Mouse (Mus musculus): ENCODE measurements around the gene Bhlha15. TPM values are rescaled to one million over a fixed set of nuclear protein-coding genes. Genes with fewer than 3 reads are reported as not detected.

The Bhlha15 gene
- total and polyA plus RNA-seq, 3 experiments: 0.44 to 3.5 (median 1.4) TPM

DNA sequence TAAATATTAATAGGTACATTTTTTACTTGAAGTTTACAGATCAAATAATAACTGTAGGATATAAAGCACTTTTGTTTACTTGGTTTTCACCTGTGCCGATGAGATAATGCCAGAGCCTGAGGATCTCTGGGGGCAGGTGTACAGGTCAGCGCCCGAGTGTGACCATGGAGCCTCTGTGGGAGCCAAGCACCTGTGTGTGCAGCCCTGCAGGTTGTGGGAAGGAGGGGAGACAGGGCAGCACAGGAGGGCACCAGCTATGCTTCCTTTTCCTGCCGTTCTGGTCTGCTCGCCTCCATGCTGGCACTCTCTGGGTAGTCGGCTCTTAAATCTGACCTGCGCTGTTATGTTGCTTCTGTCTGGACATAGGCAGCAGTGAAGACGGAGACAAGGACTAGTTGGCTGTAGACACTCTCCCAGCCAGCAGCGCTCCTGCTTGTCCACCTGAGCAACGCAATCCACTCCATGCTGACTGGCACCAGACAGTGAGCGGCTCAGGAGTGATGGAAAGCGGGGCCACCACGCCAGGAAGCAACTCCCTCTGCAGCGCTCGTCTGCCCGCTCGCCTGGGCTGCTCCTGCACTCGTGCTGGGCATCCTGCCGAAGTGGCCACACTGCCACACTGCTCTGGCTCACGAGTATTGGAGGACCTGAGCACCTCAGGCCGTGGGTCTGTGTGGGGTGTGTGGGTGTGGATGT lies 5.6 kb upstream of the Bhlha15 start:
- Histone ChIP-seq H3K4me1 (ENCODE audit: insufficient read depth, low read depth, low read length) (peaks cover 49% of the 10 kb centered on the region), H3K9me3 (replicated peaks) (no peaks in the 10 kb centered on the region), H3K4me3 (ENCODE audit: low read depth, low read length) (peak overlapping the region; percentile 33; the same call in 1 of the 2 replicates), H3K36me3 (replicated peaks) (peaks cover 76% of the 10 kb centered on the region), H3K27me3 (ENCODE audit: insufficient read depth, low read length) (no peaks in the 10 kb centered on the region)
- ATAC-seq (ENCODE audit: extremely low read depth, insufficient number of reproducible peaks, low FRiP score, poor library complexity, severe bottlenecking): no peak
- DNase-seq (ENCODE audit: low spot score): no peak
- no peak for TF ChIP-seq TAL1 (conservative IDR thresholded peaks at IDR 0.05; ENCODE audit: low read depth, low read length)
- TF ChIP-seq CTCF (IDR thresholded peaks at IDR 0.05; ENCODE audit: low read depth, low read length): no peak
- no peak for TF ChIP-seq GATA1 (IDR thresholded peaks at IDR 0.05; ENCODE audit: borderline replicate concordance, low read length)
- TF ChIP-seq POLR2AphosphoS5 (IDR thresholded peaks at IDR 0.05; ENCODE audit: insufficient replicate concordance, low read depth, low read length): no peak
- TF ChIP-seq GATA2 (IDR thresholded peaks at IDR 0.05; ENCODE audit: borderline replicate concordance, low read depth, low read length): no peak

DNA sequence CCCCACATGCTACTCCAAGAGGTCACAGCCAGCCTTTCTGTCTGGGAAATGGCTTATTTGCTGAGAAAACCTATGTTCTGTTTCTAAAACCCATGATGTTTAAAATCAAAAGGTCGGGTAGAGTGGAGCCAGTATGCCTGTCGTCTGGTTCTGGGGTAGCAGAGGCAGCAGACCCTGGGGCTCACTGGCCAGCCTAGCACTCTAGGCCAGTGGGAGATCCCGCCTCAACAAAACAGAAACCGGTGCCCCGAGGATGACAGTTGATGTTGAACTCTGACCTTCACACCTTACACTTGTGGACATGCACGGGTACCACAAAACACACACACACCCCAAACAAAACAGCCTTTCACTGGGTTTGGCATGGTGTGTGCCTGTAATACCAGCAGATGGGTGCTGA lies 1.7 kb upstream of the Bhlha15 start:
- ATAC-seq (ENCODE audit: extremely low read depth, insufficient number of reproducible peaks, low FRiP score, poor library complexity, severe bottlenecking) (no peak), DNase-seq (ENCODE audit: low spot score) (no peak)
- Histone ChIP-seq H3K9me3 (replicated peaks) (no peaks in the 10 kb centered on the region), H3K36me3 (replicated peaks) (peaks cover 79% of the 10 kb centered on the region), H3K4me3 (ENCODE audit: low read depth, low read length) (no peak overlapping the region), H3K4me1 (ENCODE audit: insufficient read depth, low read depth, low read length) (peaks cover 48% of the 10 kb centered on the region), H3K27me3 (ENCODE audit: insufficient read depth, low read length) (no peaks in the 10 kb centered on the region)
- TF ChIP-seq GATA2 (IDR thresholded peaks at IDR 0.05; ENCODE audit: borderline replicate concordance, low read depth, low read length) (no peak), POLR2AphosphoS5 (IDR thresholded peaks at IDR 0.05; ENCODE audit: insufficient replicate concordance, low read depth, low read length) (no peak), CTCF (IDR thresholded peaks at IDR 0.05; ENCODE audit: low read depth, low read length) (no peak), TAL1 (conservative IDR thresholded peaks at IDR 0.05; ENCODE audit: low read depth, low read length) (no peak), GATA1 (IDR thresholded peaks at IDR 0.05; ENCODE audit: borderline replicate concordance, low read length) (no peak)

DNA sequence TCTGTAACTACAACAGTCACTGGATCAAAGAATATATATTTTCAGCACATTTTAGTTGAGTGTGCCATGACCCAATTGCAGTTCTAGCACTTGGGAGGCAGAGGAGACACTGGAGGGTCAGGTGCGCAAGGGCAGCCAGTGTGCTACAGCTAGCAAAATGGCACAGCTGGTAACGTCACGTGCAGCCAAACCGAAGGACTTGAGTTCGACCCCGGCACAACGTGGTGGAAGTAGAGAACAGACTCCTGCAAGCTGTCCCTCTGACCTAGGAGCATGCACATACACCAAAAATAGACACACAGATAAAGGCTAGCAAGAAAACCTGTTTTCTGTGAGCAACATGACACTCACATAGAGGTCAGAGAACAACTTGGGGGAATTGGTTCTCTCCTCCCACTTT lies 759 bp upstream of the Bhlha15 start:
- no peak for TF ChIP-seq CTCF (IDR thresholded peaks at IDR 0.05; ENCODE audit: low read depth, low read length)
- TF ChIP-seq POLR2AphosphoS5 (IDR thresholded peaks at IDR 0.05; ENCODE audit: insufficient replicate concordance, low read depth, low read length): no peak
- TF ChIP-seq GATA2 (IDR thresholded peaks at IDR 0.05; ENCODE audit: borderline replicate concordance, low read depth, low read length): no peak
- TF ChIP-seq TAL1 (conservative IDR thresholded peaks at IDR 0.05; ENCODE audit: low read depth, low read length): no peak
- TF ChIP-seq GATA1 (IDR thresholded peaks at IDR 0.05; ENCODE audit: borderline replicate concordance, low read length): no peak
- Histone ChIP-seq H3K4me3 (ENCODE audit: low read depth, low read length) (no peak overlapping the region; the same call in 1 of the 2 replicates), H3K36me3 (replicated peaks) (peaks cover 77% of the 10 kb centered on the region), H3K4me1 (ENCODE audit: insufficient read depth, low read depth, low read length) (peaks cover 39% of the 10 kb centered on the region), H3K9me3 (replicated peaks) (no peaks in the 10 kb centered on the region), H3K27me3 (ENCODE audit: insufficient read depth, low read length) (no peaks in the 10 kb centered on the region)
- no peak for ATAC-seq (ENCODE audit: extremely low read depth, insufficient number of reproducible peaks, low FRiP score, poor library complexity, severe bottlenecking)
- DNase-seq (ENCODE audit: low spot score): no peak

DNA sequence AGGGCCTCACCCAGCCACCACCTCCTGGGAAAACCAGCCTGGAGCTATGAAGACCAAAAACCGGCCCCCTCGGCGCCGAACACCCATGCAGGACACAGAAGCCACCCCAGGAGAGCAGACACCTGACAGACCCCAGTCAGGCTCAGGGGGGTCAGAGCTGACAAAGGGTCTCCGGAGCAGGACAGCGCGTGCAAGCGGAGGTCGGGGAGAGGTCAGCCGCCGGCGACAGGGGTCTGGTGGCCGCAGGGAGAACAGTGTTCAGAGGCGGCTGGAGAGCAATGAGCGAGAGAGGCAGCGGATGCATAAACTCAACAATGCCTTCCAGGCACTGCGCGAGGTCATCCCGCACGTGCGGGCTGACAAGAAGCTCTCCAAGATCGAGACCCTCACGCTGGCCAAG lies 940 bp downstream of the Bhlha15 start:
- Histone ChIP-seq H3K4me1 (ENCODE audit: insufficient read depth, low read depth, low read length) (peaks cover 32% of the 10 kb centered on the region), H3K27me3 (ENCODE audit: insufficient read depth, low read length) (no peaks in the 10 kb centered on the region; the same call in 1 of the 2 replicates), H3K9me3 (replicated peaks) (no peaks in the 10 kb centered on the region), H3K36me3 (replicated peaks) (peaks cover 60% of the 10 kb centered on the region), H3K4me3 (ENCODE audit: low read depth, low read length) (peak overlapping the region; percentile 68; the same call in 1 of the 2 replicates)
- no peak for DNase-seq (ENCODE audit: low spot score)
- ATAC-seq (ENCODE audit: extremely low read depth, insufficient number of reproducible peaks, low FRiP score, poor library complexity, severe bottlenecking): no peak
- TF ChIP-seq GATA1 (IDR thresholded peaks at IDR 0.05; ENCODE audit: borderline replicate concordance, low read length): no peak
- no peak for TF ChIP-seq GATA2 (IDR thresholded peaks at IDR 0.05; ENCODE audit: borderline replicate concordance, low read depth, low read length)
- no peak for TF ChIP-seq TAL1 (conservative IDR thresholded peaks at IDR 0.05; ENCODE audit: low read depth, low read length)
- TF ChIP-seq CTCF (IDR thresholded peaks at IDR 0.05; ENCODE audit: low read depth, low read length): no peak
- no peak for TF ChIP-seq POLR2AphosphoS5 (IDR thresholded peaks at IDR 0.05; ENCODE audit: insufficient replicate concordance, low read depth, low read length)

DNA sequence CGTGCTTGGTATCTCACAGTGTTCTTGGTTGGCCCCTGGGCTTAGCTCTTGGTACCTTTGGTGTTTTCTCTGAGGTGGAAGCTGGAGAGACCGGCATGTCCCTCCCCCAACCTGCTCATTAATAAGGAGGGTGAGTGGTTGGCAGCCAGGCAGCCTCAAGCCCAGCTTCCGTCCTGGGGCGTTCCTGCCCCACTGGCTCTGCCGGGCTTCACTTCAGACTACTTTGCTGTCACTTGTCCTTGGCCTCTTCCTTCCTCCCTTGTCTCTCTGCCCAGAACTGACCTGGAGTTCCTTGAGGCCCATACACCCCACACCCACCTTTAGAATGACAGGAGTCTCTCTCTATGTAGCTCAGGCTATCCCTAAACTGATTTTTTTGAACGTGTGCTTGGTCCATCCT lies 2.6 kb downstream of the Bhlha15 start:
- Histone ChIP-seq H3K36me3 (replicated peaks) (peaks cover 45% of the 10 kb centered on the region), H3K27me3 (ENCODE audit: insufficient read depth, low read length) (no peaks in the 10 kb centered on the region; the same call in 1 of the 2 replicates), H3K4me3 (ENCODE audit: low read depth, low read length) (no peak overlapping the region), H3K9me3 (replicated peaks) (no peaks in the 10 kb centered on the region), H3K4me1 (ENCODE audit: insufficient read depth, low read depth, low read length) (peaks cover 32% of the 10 kb centered on the region)
- ATAC-seq (ENCODE audit: extremely low read depth, insufficient number of reproducible peaks, low FRiP score, poor library complexity, severe bottlenecking): no peak
- TF ChIP-seq CTCF (IDR thresholded peaks at IDR 0.05; ENCODE audit: low read depth, low read length) (no peak), TAL1 (conservative IDR thresholded peaks at IDR 0.05; ENCODE audit: low read depth, low read length) (no peak), POLR2AphosphoS5 (IDR thresholded peaks at IDR 0.05; ENCODE audit: insufficient replicate concordance, low read depth, low read length) (no peak), GATA1 (IDR thresholded peaks at IDR 0.05; ENCODE audit: borderline replicate concordance, low read length) (no peak), GATA2 (IDR thresholded peaks at IDR 0.05; ENCODE audit: borderline replicate concordance, low read depth, low read length) (no peak)
- DNase-seq (ENCODE audit: low spot score): no peak

DNA sequence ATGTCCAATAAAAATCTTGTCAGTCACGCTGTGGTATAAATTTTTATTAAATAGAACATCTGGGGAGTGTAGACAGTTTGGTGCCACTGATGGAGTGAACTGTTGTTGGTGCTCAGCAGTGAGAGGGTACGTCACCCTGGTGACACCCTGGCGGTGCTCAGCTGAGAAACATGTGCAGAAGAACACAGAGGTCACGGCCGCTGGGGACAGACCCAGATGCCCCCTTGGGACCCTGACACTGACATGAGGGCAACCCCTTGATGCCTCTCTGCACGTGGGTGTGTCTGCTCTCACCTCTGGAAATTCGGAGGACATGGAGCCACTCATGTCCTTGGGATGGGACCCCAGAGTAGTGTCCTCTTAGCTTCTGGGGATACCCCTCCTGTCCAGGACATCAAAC lies 4.3 kb downstream of the Bhlha15 start:
- H3K27me3 ChIP-seq (ENCODE audit: insufficient read depth, low read length): no peaks in the 10 kb centered on the region; the same call in 1 of the 2 replicates
- ATAC-seq (ENCODE audit: extremely low read depth, insufficient number of reproducible peaks, low FRiP score, poor library complexity, severe bottlenecking) (no peak), DNase-seq (ENCODE audit: low spot score) (no peak)
- H3K36me3 ChIP-seq (replicated peaks): peaks cover 30% of the 10 kb centered on the region
- no peak overlapping the region for H3K4me3 ChIP-seq (ENCODE audit: low read depth, low read length)
- TF ChIP-seq GATA1 (IDR thresholded peaks at IDR 0.05; ENCODE audit: borderline replicate concordance, low read length) (no peak), CTCF (IDR thresholded peaks at IDR 0.05; ENCODE audit: low read depth, low read length) (no peak), GATA2 (IDR thresholded peaks at IDR 0.05; ENCODE audit: borderline replicate concordance, low read depth, low read length) (no peak), POLR2AphosphoS5 (IDR thresholded peaks at IDR 0.05; ENCODE audit: insufficient replicate concordance, low read depth, low read length) (no peak)
- peaks cover 24% of the 10 kb centered on the region for H3K4me1 ChIP-seq (ENCODE audit: insufficient read depth, low read depth, low read length)
- no peaks in the 10 kb centered on the region for H3K9me3 ChIP-seq (replicated peaks)
